Mouse (Mus musculus) E14TG2a.4 (cell line): ENCODE data around the gene Phf11b.
"Not testable (repeated sequence)": the region's sequence is repeated elsewhere in the genome, so short reads cannot be mapped to it uniquely, and the experiment has no call there.

Experiments used
- H3K27me3 ChIP-seq: 2 replicates; pipeline ENCODE4 v1.6.1; 2014; ENCODE audit warnings: low read length, control low read depth; ENCODE audit not compliant: insufficient read depth
- H3K36me3 ChIP-seq: 2 replicates; pipeline ENCODE4 v1.6.1; 2014; ENCODE audit warnings: low read length, control low read depth; ENCODE audit not compliant: insufficient read depth
- H3K4me1 ChIP-seq: replicated peaks from 2 replicates; pipeline ENCODE4 v1.6.1; 2014; ENCODE audit warnings: low read depth, low read length, control low read depth
- H3K4me3 ChIP-seq: replicated peaks from 2 replicates; pipeline ENCODE4 v1.5.1; 2014; ENCODE audit warnings: mild to moderate bottlenecking, low read length
- H3K9me3 ChIP-seq: 2 replicates; pipeline ENCODE4 v1.6.1; 2014; ENCODE audit warnings: low read length, control low read depth
- CTCF ChIP-seq: conservative IDR thresholded peaks from 2 replicates; pipeline ENCODE4 v1.5.1; 2014; ENCODE audit warnings: low read length
- NANOG ChIP-seq: IDR thresholded peaks from 2 replicates; pipeline ENCODE4 v1.6.1; 2014; ENCODE audit warnings: borderline replicate concordance, low read length, mixed read lengths
- POU5F1 ChIP-seq: IDR thresholded peaks from 2 replicates; pipeline ENCODE4 v1.6.1; 2014; ENCODE audit warnings: low read length, borderline replicate concordance

Gene Phf11b

DNA sequence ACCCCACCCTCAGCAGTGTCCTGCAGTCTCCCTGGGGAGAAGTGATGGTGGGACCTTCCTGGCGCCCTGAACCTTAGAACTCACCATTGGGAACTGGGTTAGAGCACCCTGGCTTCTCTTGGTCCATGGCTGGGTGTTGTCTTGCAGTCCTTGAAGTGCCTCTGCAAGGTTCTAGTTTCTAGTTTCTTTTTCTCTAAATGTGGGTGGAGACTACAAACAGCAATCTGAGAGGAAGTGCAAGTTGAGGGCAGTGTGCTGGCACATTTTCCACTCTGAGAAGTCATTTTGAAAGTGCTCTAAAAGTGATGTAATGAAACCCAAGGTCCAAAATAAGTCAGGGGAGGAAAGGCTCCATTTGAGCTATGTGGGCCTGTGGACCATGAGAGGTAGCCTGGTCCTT lies at the start of gene Phf11b:
TSS of gene Phf11b (minus strand) at position 163 of the 400 bp plus-strand sequence.
- not testable (repeated sequence) for H3K36me3 ChIP-seq

DNA sequence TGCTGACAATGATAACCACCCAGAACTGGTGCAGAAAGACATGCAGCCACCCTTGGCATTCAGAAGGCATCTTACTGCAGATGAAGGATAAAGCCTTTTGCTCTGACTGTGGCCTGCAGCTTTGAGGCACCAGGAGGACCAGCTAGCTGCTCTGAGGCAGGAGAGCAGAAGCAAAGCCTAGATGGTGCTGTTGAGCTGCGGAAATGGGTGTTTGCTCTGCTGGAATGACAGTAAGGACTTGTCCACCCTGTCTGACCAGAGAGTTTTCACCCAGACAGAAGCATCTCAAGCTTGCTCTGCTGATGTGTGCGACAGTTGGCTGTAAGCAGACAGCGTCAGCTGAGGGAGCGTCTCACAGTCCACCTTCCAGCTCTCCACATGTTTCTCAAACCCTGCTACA lies 49.0 kb upstream of the Phf11b start:
- not testable (repeated sequence) for H3K27me3 ChIP-seq, H3K4me1 ChIP-seq, H3K36me3 ChIP-seq

More for the DNA sequence above, at the start of gene Phf11b:
- not testable (repeated sequence) for H3K27me3 ChIP-seq, H3K9me3 ChIP-seq, H3K4me3 ChIP-seq, H3K4me1 ChIP-seq

DNA sequence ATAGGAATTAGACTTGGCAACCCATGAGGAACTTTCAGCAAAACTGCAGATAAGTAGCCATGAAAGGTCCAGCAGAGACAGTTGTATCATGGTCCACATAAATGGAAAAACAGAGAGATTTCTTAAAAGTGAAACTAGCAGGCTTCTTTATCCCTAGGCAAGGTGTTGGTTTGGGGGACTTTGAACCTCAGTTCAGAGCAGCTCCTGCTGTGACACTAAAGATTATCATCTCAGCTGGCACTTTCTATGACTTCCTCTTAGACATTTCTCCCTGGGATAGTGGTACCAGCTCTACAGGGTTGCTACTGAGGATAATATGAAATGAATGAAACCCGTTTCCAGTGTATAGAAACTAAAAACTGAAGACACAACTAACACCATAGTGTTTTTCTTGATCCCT lies 48.4 kb upstream of the Phf11b start:
- Histone ChIP-seq H3K4me3 (no peak overlapping the region), H3K4me1 (no peaks in the 10 kb centered on the region), H3K27me3 (no peaks in the 10 kb centered on the region), H3K9me3 (no peaks in the 10 kb centered on the region; the same call in 1 of the 2 replicates), H3K36me3 (peaks cover 3% of the 10 kb centered on the region; the same call in 1 of the 2 replicates)
- no peak for TF ChIP-seq CTCF
- no peak for TF ChIP-seq POU5F1
- TF ChIP-seq NANOG: no peak

More for the DNA sequence above, 49.0 kb upstream of the Phf11b start:
- not testable (repeated sequence) for H3K4me3 ChIP-seq, H3K9me3 ChIP-seq

DNA sequence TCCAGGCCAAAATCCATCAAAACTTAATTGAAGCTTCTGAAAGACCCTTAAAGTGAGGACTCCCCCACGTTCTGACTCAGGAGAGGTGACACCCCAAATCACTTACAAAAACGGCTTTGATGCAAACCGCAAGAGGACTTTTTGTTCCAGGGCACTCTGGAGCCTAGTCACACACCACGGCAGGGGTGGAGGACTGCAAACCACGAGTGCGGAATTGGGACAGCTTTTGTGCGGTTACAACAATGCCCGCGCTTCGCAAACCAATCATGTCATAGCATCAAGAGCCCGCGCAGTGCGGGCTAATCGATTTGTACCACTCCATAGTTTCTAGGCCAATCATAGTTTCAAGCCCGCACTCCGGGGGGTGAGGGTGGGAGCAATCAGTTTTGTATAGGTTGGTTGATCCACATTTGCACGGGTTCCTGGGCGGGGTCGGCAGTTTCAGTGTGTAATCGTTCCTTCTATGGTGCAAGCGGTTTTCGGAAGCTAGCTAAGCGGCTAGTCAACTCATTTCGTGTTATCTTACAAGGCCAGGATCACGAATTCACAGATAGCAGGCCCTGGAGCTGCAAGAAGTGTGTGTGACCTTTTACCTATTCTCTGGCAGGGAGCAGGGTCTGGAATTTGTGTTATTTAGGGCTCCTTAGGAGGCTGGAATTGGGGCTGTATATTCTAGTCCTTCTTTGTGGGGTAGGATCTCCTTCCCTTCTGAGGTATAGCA lies 29.4 kb upstream of the Phf11b start:
- TF ChIP-seq POU5F1 (no peak), NANOG (peak; percentile 80; the same call in 1 of the 2 replicates)
- peaks cover 12% of the 10 kb centered on the region for H3K36me3 ChIP-seq
- H3K27me3 ChIP-seq: no peaks in the 10 kb centered on the region
- H3K4me1 ChIP-seq: peaks cover 49% of the 10 kb centered on the region
- H3K4me3 ChIP-seq: peak overlapping the region; percentile 78
- H3K9me3 ChIP-seq: peaks cover 35% of the 10 kb centered on the region

DNA sequence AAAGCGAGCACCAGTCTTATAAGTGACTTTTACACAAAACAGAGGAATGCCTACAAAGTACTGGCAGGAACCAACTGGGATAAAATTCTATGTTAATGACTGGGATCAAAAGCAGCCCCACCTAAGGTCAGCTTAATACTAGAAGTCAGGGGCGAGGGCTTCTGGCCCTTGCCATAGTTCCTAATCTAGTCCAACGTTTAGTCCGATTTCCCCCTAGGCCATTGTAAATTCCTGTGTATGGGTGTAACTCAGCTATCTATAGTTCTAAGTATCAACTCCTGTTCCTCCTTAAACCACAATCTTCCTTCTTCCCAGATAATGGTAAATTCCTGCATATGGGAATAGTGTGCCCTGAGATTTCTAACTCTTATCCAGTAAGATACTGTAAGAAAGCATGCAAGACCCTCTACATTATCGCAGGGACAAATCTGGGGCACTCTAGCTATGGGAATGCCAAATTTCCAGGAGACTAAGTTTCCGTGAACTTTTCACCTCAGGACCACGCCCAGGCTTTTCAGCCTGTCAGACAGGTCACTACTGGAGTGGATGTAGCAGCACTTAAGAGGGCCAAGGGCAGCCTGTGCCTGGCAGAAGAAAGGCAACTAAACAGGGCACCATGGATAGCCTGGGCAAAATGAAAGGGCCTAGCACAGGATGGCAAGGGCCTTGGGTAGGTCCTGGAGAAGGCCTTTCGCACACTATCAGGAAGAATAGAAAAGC lies 25.4 kb upstream of the Phf11b start:
- TF ChIP-seq CTCF (no peak), NANOG (no peak), POU5F1 (no peak)
- H3K36me3 ChIP-seq: peaks cover 48% of the 10 kb centered on the region
- peaks cover 57% of the 10 kb centered on the region for H3K4me1 ChIP-seq
- peaks cover 4% of the 10 kb centered on the region for H3K9me3 ChIP-seq
- H3K4me3 ChIP-seq: peak overlapping the region; percentile 46; the same call in 1 of the 2 replicates
- no peaks in the 10 kb centered on the region for H3K27me3 ChIP-seq

DNA sequence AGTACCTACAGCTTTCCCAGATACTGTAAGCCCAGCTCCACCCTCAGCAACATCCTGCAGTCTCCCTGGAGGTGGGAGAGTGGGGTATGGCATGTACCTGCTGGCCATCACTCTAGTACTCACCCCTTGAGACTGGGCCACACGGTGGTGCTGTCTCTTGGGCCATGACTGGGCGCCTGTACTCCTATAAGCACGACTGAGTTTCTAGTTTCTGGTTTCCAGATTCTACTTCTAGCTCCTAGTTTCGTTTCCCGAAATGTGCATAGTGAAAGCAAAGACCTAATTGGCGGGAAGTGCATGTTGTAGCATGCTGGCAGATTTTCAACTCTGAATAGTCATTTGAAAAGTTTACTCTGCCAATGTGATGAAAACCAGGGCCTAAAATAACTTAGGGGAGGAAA lies 24.1 kb upstream of the Phf11b start, which contains the start of gene Phf11d:
TSS of gene Phf11d (minus strand) at position 227 of the 401 bp plus-strand sequence.
- no peaks in the 10 kb centered on the region for H3K27me3 ChIP-seq
- no peaks in the 10 kb centered on the region for H3K9me3 ChIP-seq
- peaks cover 61% of the 10 kb centered on the region for H3K36me3 ChIP-seq
- H3K4me3 ChIP-seq: peak within 1 kb of the TSS; percentile 23; the same call in 1 of the 2 replicates
- TF ChIP-seq CTCF (no peak), NANOG (no peak), POU5F1 (no peak)
- H3K4me1 ChIP-seq: peaks cover 48% of the 10 kb centered on the region

DNA sequence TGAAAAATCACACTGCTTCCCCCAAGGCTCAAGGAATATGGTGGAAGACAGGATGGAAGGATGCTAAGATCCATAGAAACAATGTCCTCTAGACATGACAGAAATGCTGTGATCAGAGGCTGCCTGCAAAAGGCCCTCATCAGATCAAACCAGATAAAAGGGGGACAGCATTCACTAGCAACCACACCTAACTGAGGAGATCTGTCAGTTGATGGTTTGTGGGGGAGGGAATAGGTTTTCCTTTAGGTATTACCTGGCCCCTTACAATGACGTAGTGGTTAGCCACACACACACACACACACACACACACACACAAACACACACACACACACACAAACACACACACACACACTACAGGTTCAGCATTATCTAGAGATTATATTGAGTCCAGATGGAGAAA lies 1.6 kb downstream of the Phf11b start:
- H3K4me3 ChIP-seq: no peak overlapping the region
- no peaks in the 10 kb centered on the region for H3K4me1 ChIP-seq
- no peaks in the 10 kb centered on the region for H3K36me3 ChIP-seq
- no peaks in the 10 kb centered on the region for H3K9me3 ChIP-seq
- H3K27me3 ChIP-seq: no peaks in the 10 kb centered on the region
- TF ChIP-seq POU5F1 (no peak), NANOG (no peak), CTCF (no peak)

DNA sequence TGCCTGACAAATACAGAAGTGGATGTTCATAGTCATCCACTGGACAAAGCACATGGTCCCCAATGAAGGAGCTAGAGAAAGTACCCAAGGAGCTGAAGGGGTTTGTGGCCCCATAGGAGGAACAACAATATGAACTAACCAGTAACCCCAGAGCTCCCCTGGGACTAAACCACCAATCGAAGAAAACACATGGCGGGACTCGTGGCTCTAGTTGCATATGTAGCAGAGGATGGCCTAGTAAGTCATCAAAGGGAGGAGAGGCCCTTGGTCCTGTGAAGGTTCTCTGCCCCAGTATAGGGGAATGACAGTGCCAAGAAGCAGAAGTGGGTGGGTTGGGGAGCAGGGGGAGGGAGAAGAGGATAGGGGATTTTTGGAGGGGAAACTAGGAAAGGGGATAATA lies 5.1 kb downstream of the Phf11b start:
- H3K4me3 ChIP-seq, H3K9me3 ChIP-seq, H3K27me3 ChIP-seq, H3K4me1 ChIP-seq, H3K36me3 ChIP-seq: not testable (repeated sequence)

DNA sequence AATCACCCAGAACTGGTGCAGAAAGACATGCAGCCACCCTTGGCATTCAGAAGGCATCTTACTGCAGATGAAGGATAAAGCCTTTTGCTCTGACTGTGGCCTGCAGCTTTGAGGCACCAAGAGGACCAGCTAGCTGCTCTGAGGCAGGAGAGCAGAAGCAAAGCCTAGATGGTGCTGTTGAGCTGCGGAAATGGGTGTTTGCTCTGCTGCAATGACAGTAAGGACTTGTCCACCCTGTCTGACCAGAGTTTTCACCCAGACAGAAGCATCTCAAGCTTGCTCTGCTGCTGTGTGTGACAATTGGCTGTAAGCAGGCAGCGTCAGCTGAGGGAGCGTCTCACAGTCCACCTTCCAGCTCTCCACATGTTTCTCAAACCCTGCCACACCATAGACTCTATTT lies 10.7 kb downstream of the Phf11b start:
- not testable (repeated sequence) for H3K4me1 ChIP-seq, H3K36me3 ChIP-seq, H3K27me3 ChIP-seq, H3K9me3 ChIP-seq, H3K4me3 ChIP-seq

DNA sequence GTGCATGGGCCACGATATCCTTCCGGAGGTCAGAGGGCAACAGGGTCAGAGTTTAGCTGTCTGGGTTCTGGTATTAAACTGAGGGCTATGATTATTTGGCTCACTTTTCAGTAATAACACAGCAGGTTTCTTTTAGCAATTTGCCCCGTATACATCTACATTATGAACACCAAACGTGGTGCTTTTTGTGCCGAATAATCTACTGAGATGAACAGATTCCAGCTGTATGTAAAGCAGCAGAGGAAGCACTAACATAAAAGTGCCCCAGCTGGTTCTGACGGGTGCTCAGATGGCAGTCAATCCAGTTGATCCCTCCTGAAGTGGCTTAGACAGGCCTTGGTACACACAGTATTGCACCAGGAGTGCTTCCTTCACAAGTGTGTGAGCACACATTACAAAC lies 21.2 kb downstream of the Phf11b start:
- not testable (repeated sequence) for H3K27me3 ChIP-seq, H3K36me3 ChIP-seq, H3K4me3 ChIP-seq, H3K4me1 ChIP-seq, H3K9me3 ChIP-seq

DNA sequence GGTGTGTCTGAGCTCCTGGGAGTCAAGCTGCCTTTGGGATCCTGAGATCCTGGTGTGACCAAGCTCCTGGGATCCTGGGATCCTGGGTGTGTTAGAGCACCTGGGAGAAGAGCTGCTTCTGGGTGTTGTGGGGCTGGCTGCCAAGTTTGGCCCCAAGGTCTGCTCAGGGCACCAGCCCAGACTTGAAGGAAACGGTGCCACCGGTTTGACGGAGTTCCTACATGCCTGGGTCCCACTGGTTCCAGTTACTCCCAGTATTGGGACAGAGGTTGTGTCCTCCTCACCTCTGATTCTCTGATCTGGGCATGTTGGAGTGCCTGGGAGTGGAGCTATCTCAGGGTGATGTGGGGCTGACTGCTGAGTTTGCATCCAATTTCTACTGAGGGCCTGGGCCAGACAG lies 22.1 kb downstream of the Phf11b start:
- H3K27me3 ChIP-seq, H3K9me3 ChIP-seq, H3K4me1 ChIP-seq: not testable (repeated sequence)

DNA sequence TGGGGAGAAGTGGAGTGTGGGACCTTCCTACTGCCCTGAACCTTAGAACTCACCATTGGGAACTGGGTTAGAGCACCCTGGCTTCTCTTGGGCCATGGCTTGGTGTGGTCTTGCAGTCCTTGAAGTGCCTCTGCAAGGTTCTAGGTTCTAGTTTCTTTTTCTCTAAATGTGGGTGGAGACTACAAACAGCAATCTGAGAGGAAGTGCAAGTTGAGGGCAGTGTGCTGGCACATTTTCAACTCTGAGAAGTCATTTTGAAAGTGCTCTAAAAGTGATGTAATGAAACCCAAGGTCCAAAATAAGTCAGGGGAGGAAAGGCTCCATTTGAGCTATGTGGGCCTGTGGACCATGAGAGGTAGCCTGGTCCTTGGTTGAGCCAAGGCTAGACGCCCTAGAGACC lies 43.8 kb downstream of the Phf11b start, which contains the start of gene Phf11a:
TSS of gene Phf11a (minus strand) at position 132 of the 400 bp plus-strand sequence.
- H3K4me3 ChIP-seq, H3K4me1 ChIP-seq, H3K27me3 ChIP-seq, H3K36me3 ChIP-seq, H3K9me3 ChIP-seq: not testable (repeated sequence)

More for the DNA sequence above, 22.1 kb downstream of the Phf11b start:
- H3K4me3 ChIP-seq, H3K36me3 ChIP-seq: not testable (repeated sequence)

DNA sequence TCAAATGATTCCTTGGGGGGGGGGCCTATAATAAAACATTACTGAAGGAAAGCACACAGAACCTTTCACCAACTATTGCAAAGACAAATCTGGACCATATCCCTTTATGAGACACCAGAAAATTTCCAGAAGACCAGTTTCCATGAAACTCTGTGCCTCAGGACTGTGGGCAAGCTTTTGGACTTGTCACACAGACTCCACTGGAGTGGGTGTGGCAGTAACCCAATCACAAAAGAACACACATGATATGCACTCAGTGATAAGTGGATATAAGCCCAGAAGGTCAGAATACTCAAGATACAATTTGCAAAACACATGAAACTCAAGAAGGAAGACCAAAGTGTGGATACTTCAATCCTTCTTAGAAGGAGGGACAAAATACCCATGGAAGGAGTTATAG lies 49.4 kb downstream of the Phf11b start:
- H3K9me3 ChIP-seq, H3K4me1 ChIP-seq, H3K27me3 ChIP-seq, H3K4me3 ChIP-seq, H3K36me3 ChIP-seq: not testable (repeated sequence)
